In the genomic region with DNA sequence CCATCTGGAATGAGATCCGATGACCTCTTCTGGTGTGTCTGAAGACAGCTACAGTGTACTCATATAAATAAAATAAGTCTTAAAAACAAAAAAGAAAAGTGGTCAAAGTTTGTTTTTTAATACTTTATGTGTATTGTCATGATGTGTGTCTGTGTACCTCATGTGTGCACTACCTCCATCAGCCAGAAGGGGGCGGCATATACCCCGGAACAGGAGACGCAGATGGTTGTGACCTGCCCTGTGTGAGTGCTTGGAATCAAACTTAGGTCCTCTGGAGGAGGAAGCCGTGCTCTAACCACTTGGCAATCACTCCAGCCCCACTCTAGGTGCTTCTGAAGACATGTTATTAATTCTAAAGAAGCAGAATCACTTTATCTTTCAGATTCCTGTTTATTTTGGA, we compare ENCODE assay signal across 24 mouse cellular contexts. TPM values are rescaled to one million over a fixed set of nuclear protein-coding genes. Genes with fewer than 3 reads are reported as not detected.
DNase-seq lines count a peak whose midpoint lies in the region; ATAC-seq and TF ChIP-seq lines count a peak whose summit lies in the region.
"Had no signal": no experiment of that assay in that cellular context is flagged by ENCODE, and none has a peak within 500 bp of the region (broad histone marks: within the 10 kb centered on the region; RNA-seq: fewer than 3 reads in every experiment).

No protein-coding gene starts in this region.

- CTCF ChIA-PET in Patski (lab: Charles Lee), result no interaction called here

- no peak overlapping the region for H3K4me2 ChIP-seq in kidney, postnatal 0 days (ENCODE audit: low read length)
- no peak overlapping the region for H3K4me2 ChIP-seq in kidney, embryonic 14.5 days (replicated peaks; ENCODE audit: low read depth, low read length)
- no peak overlapping the region for H3K4me2 ChIP-seq in lung, postnatal 0 days (replicated peaks; ENCODE audit: low read depth, low read length)
- H3K4me2 ChIP-seq: embryonic facial prominence, embryonic 13.5 days; hindbrain, embryonic 13.5 days; midbrain, embryonic 11.5 days had no signal

- H3K36me3 ChIP-seq in kidney, postnatal 0 days (ENCODE audit: insufficient read depth, low read length), result no peaks in the 10 kb centered on the region
- H3K36me3 ChIP-seq in kidney, embryonic 14.5 days (ENCODE audit: control insufficient read depth, insufficient read depth, low read length), result no peaks in the 10 kb centered on the region
- H3K36me3 ChIP-seq in lung, postnatal 0 days (ENCODE audit: insufficient read depth, low read length), result no peaks in the 10 kb centered on the region
- H3K36me3 ChIP-seq: embryonic facial prominence, embryonic 13.5 days; hindbrain, embryonic 13.5 days; limb, embryonic 10.5 days had no signal

- intact Hi-C loops in left cerebral cortex, postnatal 25 days (cut with DNase I), result no loop called here

- no peak for TF ChIP-seq POLR2A in olfactory bulb, adult 2 months (IDR thresholded peaks at IDR 0.05; ENCODE audit: insufficient read depth, low read depth, low read length)

- no peak overlapping the region for H3K4me3 ChIP-seq in kidney, postnatal 0 days (replicated peaks; ENCODE audit: low read depth, low read length)
- no peak overlapping the region for H3K4me3 ChIP-seq in kidney, embryonic 14.5 days (ENCODE audit: low read length)
- no peak overlapping the region for H3K4me3 ChIP-seq in lung, postnatal 0 days (ENCODE audit: low read depth, low read length)
- no peak overlapping the region for H3K4me3 ChIP-seq in olfactory bulb, adult 2 months (ENCODE audit: insufficient read depth, low read depth, low read length)
- H3K4me3 ChIP-seq: embryonic facial prominence, embryonic 13.5 days; hindbrain, embryonic 13.5 days; limb, embryonic 10.5 days had no signal

- H3K9me3 ChIP-seq in kidney, postnatal 0 days (replicated peaks; ENCODE audit: low read length), result no peaks in the 10 kb centered on the region
- no peaks in the 10 kb centered on the region for H3K9me3 ChIP-seq in kidney, embryonic 14.5 days (ENCODE audit: control insufficient read depth, low read length)
- H3K9me3 ChIP-seq in lung, postnatal 0 days (ENCODE audit: low read length), result no peaks in the 10 kb centered on the region
- H3K9me3 ChIP-seq: embryonic facial prominence, embryonic 13.5 days; hindbrain, embryonic 13.5 days; limb, embryonic 10.5 days had no signal

- no peaks in the 10 kb centered on the region for H3K27me3 ChIP-seq in kidney, postnatal 0 days (ENCODE audit: insufficient read depth, low read length)
- H3K27me3 ChIP-seq in kidney, embryonic 14.5 days (ENCODE audit: control insufficient read depth, insufficient read depth, low read length), result no peaks in the 10 kb centered on the region
- no peaks in the 10 kb centered on the region for H3K27me3 ChIP-seq in lung, postnatal 0 days (replicated peaks; ENCODE audit: insufficient read depth, low read length)
- H3K27me3 ChIP-seq in Patski, result no peaks in the 10 kb centered on the region
- H3K27me3 ChIP-seq: embryonic facial prominence, embryonic 13.5 days; hindbrain, embryonic 13.5 days had no signal

- in situ Hi-C loops in Patski (cut with MboI; ENCODE audit: low pct_unique_long_range_greater_than_20kb), result no loop called here

- no peak overlapping the region for H3K27ac ChIP-seq in kidney, postnatal 0 days
- no peak overlapping the region for H3K27ac ChIP-seq in kidney, embryonic 14.5 days (ENCODE audit: low read depth, low read length)
- H3K27ac ChIP-seq in lung, postnatal 0 days (ENCODE audit: low read length), result no peak overlapping the region
- H3K27ac ChIP-seq in olfactory bulb, adult 2 months (ENCODE audit: insufficient read depth, low read depth, low read length), result no peak overlapping the region
- H3K27ac ChIP-seq: embryonic facial prominence, embryonic 13.5 days; hindbrain, embryonic 13.5 days; limb, embryonic 10.5 days; macrophage had no signal

- no peak for ATAC-seq in kidney, postnatal 0 days (replicated peaks; ENCODE audit: low FRiP score, low read depth)
- ATAC-seq in kidney, embryonic 14.5 days (ENCODE audit: low FRiP score, low TSS enrichment), result no peak
- no peak for ATAC-seq in lung, postnatal 0 days
- no peak for ATAC-seq in Patski
- ATAC-seq: activated CD4-positive, CD25-positive, alpha-beta regulatory T cell, adult 4 months had no signal

- H3K4me1 ChIP-seq in kidney, postnatal 0 days (replicated peaks; ENCODE audit: insufficient read depth, low read length), result no peaks in the 10 kb centered on the region
- no peaks in the 10 kb centered on the region for H3K4me1 ChIP-seq in kidney, embryonic 14.5 days (ENCODE audit: control insufficient read depth, insufficient read depth, low read length)
- H3K4me1 ChIP-seq in lung, postnatal 0 days (ENCODE audit: insufficient read depth, low read depth, low read length), result no peaks in the 10 kb centered on the region
- H3K4me1 ChIP-seq in olfactory bulb, adult 2 months (ENCODE audit: control insufficient read depth, insufficient read depth, low read length), result no peaks in the 10 kb centered on the region
- H3K4me1 ChIP-seq: hindbrain, embryonic 13.5 days; limb, embryonic 10.5 days had no signal

- WGBS in kidney, postnatal 0 days, result 87% methylated on average over 5 of the region's 5 CpGs
- WGBS in kidney, embryonic 14.5 days, result 86% methylated on average over 5 of the region's 5 CpGs
- 79% methylated on average over 5 of the region's 5 CpGs for WGBS in lung, postnatal 0 days
- WGBS in olfactory bulb, adult 2 months, result 87% methylated on average over 5 of the region's 5 CpGs

- no peak for TF ChIP-seq EP300 in lung, postnatal 0 days (IDR thresholded peaks at IDR 0.05)

- DNase-seq in kidney, postnatal 0 days (ENCODE audit: low spot score), result no peak
- no peak for DNase-seq in lung, postnatal 0 days (ENCODE audit: low spot score)
- DNase-seq in lung, adult 18-20 months, result no peak
- no peak for DNase-seq in Patski (ENCODE audit: low read depth, low spot score)
- no peak for DNase-seq in left cerebral cortex, postnatal 25 days (ENCODE audit: low spot score in 2 of 2)
- DNase-seq in adrenal gland, postnatal 14 days, result no peak
- DNase-seq: adrenal gland, postnatal 25 days; cerebellum, adult 9-10 months; gastrocnemius, postnatal 14 days; kidney, adult 11 months; layer of hippocampus, postnatal 36 days; retina, postnatal 1 day; right cerebral cortex, postnatal 4 days had no signal

- H3K9ac ChIP-seq in kidney, postnatal 0 days (ENCODE audit: low read depth, low read length), result no peak overlapping the region
- no peak overlapping the region for H3K9ac ChIP-seq in kidney, embryonic 14.5 days (ENCODE audit: low read depth, low read length)
- no peak overlapping the region for H3K9ac ChIP-seq in lung, postnatal 0 days (replicated peaks; ENCODE audit: low read depth)
- H3K9ac ChIP-seq: embryonic facial prominence, embryonic 13.5 days; hindbrain, embryonic 13.5 days had no signal

- POLR2A ChIA-PET in Patski (lab: Charles Lee), result no interaction called here

- peak; percentile 30 for TF ChIP-seq CTCF in kidney, postnatal 0 days (IDR thresholded peaks at IDR 0.05; ENCODE audit: low read depth)
- peak; percentile 10; the same call in 1 of the 2 replicates for TF ChIP-seq CTCF in lung, postnatal 0 days (IDR thresholded peaks at IDR 0.05)
- TF ChIP-seq CTCF in Patski (IDR thresholded peaks at IDR 0.05), result peak; percentile 31
- 0 out of 2 replicates have a peak, but pooled peaks have one; percentile 30 for TF ChIP-seq CTCF in olfactory bulb, adult 2 months (IDR thresholded peaks at IDR 0.05; ENCODE audit: insufficient read depth, low read depth, low read length)

RNA-seq across cellular contexts. Expression of gene L3mbtl4, which starts 58.6 kb away (rescaled TPM):
- 1.1 and 1.3 TPM in 2 replicates for polyA plus RNA-seq in kidney, postnatal 0 days (2015; fragmentation: Nextera tagmentation; extraction: Ambion mirVana)
- polyA plus RNA-seq in kidney, embryonic 14.5 days (2014; fragmentation: Nextera tagmentation; extraction: Ambion mirVana), result 0.50 and 0.57 TPM in 2 replicates
- 0.05 and 0.08 TPM in 2 replicates for polyA plus RNA-seq in lung, postnatal 0 days (2015; fragmentation: Nextera tagmentation; extraction: Ambion mirVana)
- polyA plus RNA-seq in Patski (2021), result 0.35 TPM
- not detected in 2 replicates for polyA plus RNA-seq in olfactory bulb, adult 2 months (2012; ENCODE audit: insufficient read depth, insufficient read length, low replicate concordance, missing spikeins)
- total RNA-seq in left cerebral cortex, postnatal 25 days (2021), result 1 to 10 TPM; 2.0 to 2.7 TPM
- 0.37 and 0.79 TPM in 2 replicates for total RNA-seq in adrenal gland, postnatal 14 days (2021)
- total RNA-seq: gastrocnemius, postnatal 14 days; heart, adult 8-10 months had no signal
- polyA plus RNA-seq: activated CD4-positive, CD25-positive, alpha-beta regulatory T cell, adult 4 months; heart, postnatal 0 days; limb, embryonic 10.5 days; liver, embryonic 16.5 days; macrophage had no signal
